Mouse (Mus musculus): Measurements from ENCODE around the gene Mrpl4. TPM values are rescaled to one million over a fixed set of nuclear protein-coding genes. Genes with fewer than 3 reads are reported as not detected.
A peak's percentile ranks its signal among the peaks of the same experiment; 100 is the strongest.

The Mrpl4 gene
- polyA plus RNA-seq, 1 experiment from 2014 or later, result 119 TPM

DNA sequence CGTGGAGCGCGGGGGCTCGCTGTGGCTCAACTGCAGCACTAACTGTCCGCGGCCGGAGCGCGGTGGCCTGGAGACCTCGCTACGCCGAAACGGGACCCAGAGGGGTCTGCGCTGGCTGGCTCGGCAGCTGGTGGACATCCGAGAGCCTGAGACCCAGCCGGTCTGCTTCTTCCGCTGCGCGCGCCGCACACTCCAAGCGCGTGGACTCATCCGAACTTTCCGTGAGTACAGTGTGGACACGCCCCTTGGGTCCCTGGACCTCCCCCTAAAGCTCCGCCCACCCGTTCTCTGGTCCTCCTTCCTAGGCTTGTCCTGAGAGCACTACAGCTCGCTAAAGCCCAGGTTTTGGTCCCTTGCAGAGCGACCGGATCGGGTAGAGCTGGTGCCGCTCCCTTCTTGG, 30.6 kb downstream of the Mrpl4 start:
- H3K4me3 ChIP-seq (ENCODE audit: low read depth, low read length), result peak overlapping the region; percentile 36
- H3K27ac ChIP-seq (ENCODE audit: low read depth, low read length), result no peak overlapping the region
- DNase-seq (ENCODE audit: low spot score) (peak; percentile 85), ATAC-seq (replicated peaks; ENCODE audit: low FRiP score) (peak; percentile 40)
- no peaks in the 10 kb centered on the region for H3K9me3 ChIP-seq (ENCODE audit: control insufficient read depth, low read length)
- no peaks in the 10 kb centered on the region for H3K36me3 ChIP-seq (ENCODE audit: control insufficient read depth, insufficient read depth, low read length)
- peak overlapping the region; percentile 75 for H3K4me2 ChIP-seq (ENCODE audit: low read depth, low read length, severe bottlenecking)
- peaks cover 28% of the 10 kb centered on the region for H3K4me1 ChIP-seq (replicated peaks; ENCODE audit: control insufficient read depth, insufficient read depth, low read length)
- under 1% methylated on average over 34 of the region's 34 CpGs for WGBS
- H3K9ac ChIP-seq (ENCODE audit: low read length), result no peak overlapping the region
- H3K27me3 ChIP-seq (ENCODE audit: control insufficient read depth, insufficient read depth, low read length), result peaks cover 94% of the 10 kb centered on the region

DNA sequence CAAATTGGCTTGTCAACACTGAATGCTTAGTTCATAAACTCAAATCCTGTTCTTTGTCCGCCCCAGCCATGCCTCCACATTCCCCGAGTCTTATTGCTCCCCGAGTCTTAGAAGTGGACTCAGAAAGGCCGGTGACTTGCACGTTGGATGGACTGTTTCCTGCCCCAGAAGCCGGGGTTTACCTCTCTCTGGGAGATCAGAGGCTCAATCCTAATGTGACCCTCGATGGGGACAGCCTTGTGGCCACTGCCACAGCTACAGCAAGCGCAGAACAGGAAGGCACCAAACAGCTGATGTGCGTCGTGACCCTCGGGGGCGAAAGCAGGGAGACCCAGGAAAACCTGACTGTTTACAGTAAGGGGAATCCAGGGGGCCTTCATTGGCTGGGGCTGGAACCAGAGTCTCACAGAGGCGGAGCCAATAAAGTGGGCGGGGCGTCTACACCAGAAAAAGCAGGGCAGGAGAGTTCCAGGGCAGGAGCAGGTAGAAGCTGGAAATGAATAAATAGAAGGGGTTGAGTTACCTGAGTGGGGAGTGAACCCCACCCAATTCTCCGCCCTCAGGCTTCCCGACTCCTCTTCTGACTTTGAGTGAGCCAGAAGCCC, 32.0 kb downstream of the Mrpl4 start:
- H3K4me1 ChIP-seq (replicated peaks; ENCODE audit: control insufficient read depth, insufficient read depth, low read length), result peaks cover 27% of the 10 kb centered on the region

DNA sequence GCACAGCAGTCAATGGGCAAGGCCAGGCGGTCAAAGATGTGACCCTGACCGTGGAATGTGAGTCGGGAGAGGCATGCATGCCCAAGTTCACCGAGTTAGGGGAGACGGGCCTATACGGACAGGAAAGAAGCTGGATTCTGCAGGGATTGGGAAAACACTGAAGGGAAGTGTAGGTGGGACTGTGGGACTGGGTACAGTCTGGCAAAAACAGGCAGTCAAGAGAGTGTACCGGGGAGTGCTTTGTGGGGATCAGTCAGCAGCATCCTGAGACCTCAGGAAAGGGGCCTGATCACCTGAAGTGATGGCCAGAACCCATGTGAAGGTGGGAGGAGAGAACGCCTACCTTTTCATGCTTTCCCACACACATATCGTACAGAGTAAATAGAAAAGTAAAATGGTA, 33.0 kb downstream of the Mrpl4 start:
- H3K4me2 ChIP-seq (ENCODE audit: low read depth, low read length, severe bottlenecking), result no peak overlapping the region
- H3K36me3 ChIP-seq (ENCODE audit: control insufficient read depth, insufficient read depth, low read length), result no peaks in the 10 kb centered on the region
- WGBS, result 15% methylated on average over 9 of the region's 9 CpGs
- no peak overlapping the region for H3K4me3 ChIP-seq (ENCODE audit: low read depth, low read length)
- no peaks in the 10 kb centered on the region for H3K9me3 ChIP-seq (ENCODE audit: control insufficient read depth, low read length)
- H3K27me3 ChIP-seq (ENCODE audit: control insufficient read depth, insufficient read depth, low read length), result peaks cover 87% of the 10 kb centered on the region
- no peak for ATAC-seq (replicated peaks; ENCODE audit: low FRiP score)
- peaks cover 25% of the 10 kb centered on the region for H3K4me1 ChIP-seq (replicated peaks; ENCODE audit: control insufficient read depth, insufficient read depth, low read length)
- no peak overlapping the region for H3K9ac ChIP-seq (ENCODE audit: low read length)
- no peak for DNase-seq (ENCODE audit: low spot score)
- no peak overlapping the region for H3K27ac ChIP-seq (ENCODE audit: low read depth, low read length)

More for the DNA sequence above, 32.0 kb downstream of the Mrpl4 start:
- 3% methylated on average over 17 of the region's 17 CpGs for WGBS
- Histone ChIP-seq H3K27ac (ENCODE audit: low read depth, low read length) (no peak overlapping the region), H3K4me3 (ENCODE audit: low read depth, low read length) (no peak overlapping the region), H3K9ac (ENCODE audit: low read length) (no peak overlapping the region), H3K36me3 (ENCODE audit: control insufficient read depth, insufficient read depth, low read length) (no peaks in the 10 kb centered on the region), H3K4me2 (ENCODE audit: low read depth, low read length, severe bottlenecking) (0 out of 2 replicates have a peak overlapping the region, but pooled peaks have one; percentile 5), H3K9me3 (ENCODE audit: control insufficient read depth, low read length) (no peaks in the 10 kb centered on the region), H3K27me3 (ENCODE audit: control insufficient read depth, insufficient read depth, low read length) (peaks cover 91% of the 10 kb centered on the region)
- ATAC-seq (replicated peaks; ENCODE audit: low FRiP score), result no peak
- DNase-seq (ENCODE audit: low spot score), result no peak

DNA sequence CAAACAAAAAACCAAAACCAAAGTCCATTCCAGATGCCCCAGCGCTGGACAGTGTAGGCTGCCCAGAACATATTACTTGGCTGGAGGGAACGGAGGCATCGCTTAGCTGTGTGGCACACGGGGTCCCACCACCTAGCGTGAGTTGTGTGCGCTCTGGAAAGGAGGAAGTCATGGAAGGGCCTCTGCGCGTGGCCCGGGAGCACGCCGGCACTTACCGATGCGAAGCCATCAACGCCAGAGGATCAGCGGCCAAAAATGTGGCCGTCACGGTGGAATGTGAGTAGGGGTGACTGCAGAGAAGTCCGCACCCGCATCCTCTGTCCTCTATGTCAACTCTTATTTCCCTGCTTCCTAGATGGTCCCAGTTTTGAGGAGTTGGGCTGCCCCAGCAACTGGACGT, 33.6 kb downstream of the Mrpl4 start:
- H3K4me1 ChIP-seq (replicated peaks; ENCODE audit: control insufficient read depth, insufficient read depth, low read length), result peaks cover 24% of the 10 kb centered on the region
- 7% methylated on average over 20 of the region's 20 CpGs for WGBS

DNA sequence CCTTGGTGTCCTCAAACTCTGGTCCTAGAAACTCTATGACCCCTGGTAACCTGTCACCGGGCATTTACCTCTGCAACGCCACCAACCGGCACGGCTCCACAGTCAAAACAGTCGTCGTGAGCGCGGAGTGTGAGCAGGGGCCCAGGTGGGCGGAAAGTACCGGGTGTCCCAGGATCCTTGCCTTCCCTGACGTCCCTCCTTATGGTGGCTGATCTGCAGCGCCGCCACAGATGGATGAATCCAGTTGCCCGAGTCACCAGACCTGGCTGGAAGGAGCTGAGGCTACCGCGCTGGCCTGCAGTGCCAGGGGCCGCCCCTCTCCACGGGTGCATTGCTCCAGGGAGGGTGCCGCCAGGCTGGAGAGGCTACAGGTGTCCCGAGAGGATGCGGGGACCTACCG, 34.1 kb downstream of the Mrpl4 start:
- H3K4me2 ChIP-seq (ENCODE audit: low read depth, low read length, severe bottlenecking), result no peak overlapping the region
- H3K36me3 ChIP-seq (ENCODE audit: control insufficient read depth, insufficient read depth, low read length), result no peaks in the 10 kb centered on the region
- peaks cover 78% of the 10 kb centered on the region for H3K27me3 ChIP-seq (ENCODE audit: control insufficient read depth, insufficient read depth, low read length)
- H3K4me1 ChIP-seq (replicated peaks; ENCODE audit: control insufficient read depth, insufficient read depth, low read length), result peaks cover 21% of the 10 kb centered on the region
- H3K9ac ChIP-seq (ENCODE audit: low read length), result no peak overlapping the region
- no peak overlapping the region for H3K4me3 ChIP-seq (ENCODE audit: low read depth, low read length)
- DNase-seq (ENCODE audit: low spot score) (no peak), ATAC-seq (replicated peaks; ENCODE audit: low FRiP score) (no peak)
- H3K27ac ChIP-seq (ENCODE audit: low read depth, low read length), result no peak overlapping the region
- no peaks in the 10 kb centered on the region for H3K9me3 ChIP-seq (ENCODE audit: control insufficient read depth, low read length)
- 2% methylated on average over 22 of the region's 22 CpGs for WGBS

More for the DNA sequence above, 33.6 kb downstream of the Mrpl4 start:
- ATAC-seq (replicated peaks; ENCODE audit: low FRiP score) (no peak), DNase-seq (ENCODE audit: low spot score) (no peak)
- H3K9me3 ChIP-seq (ENCODE audit: control insufficient read depth, low read length), result no peaks in the 10 kb centered on the region
- no peak overlapping the region for H3K9ac ChIP-seq (ENCODE audit: low read length)
- no peak overlapping the region for H3K27ac ChIP-seq (ENCODE audit: low read depth, low read length)
- H3K27me3 ChIP-seq (ENCODE audit: control insufficient read depth, insufficient read depth, low read length), result peaks cover 84% of the 10 kb centered on the region
- no peak overlapping the region for H3K4me2 ChIP-seq (ENCODE audit: low read depth, low read length, severe bottlenecking)
- H3K36me3 ChIP-seq (ENCODE audit: control insufficient read depth, insufficient read depth, low read length), result no peaks in the 10 kb centered on the region
- H3K4me3 ChIP-seq (ENCODE audit: low read depth, low read length), result no peak overlapping the region

DNA sequence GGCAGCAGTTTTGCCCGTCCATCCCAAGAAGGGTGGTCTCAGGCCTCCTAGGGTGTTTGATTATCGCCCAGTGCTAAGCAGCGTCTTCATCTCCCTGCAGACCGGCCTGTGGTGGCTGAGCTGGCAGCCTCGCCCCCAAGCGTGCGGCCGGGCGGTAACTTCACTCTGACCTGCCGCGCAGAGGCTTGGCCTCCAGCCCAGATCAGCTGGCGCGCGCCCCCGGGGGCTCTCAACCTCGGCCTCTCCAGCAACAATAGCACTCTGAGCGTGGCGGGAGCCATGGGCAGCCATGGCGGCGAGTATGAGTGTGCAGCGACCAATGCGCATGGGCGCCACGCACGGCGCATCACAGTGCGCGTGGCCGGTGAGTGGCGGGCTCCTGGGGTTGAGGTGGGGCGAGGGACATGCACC, 34.9 kb downstream of the Mrpl4 start:
- H3K4me1 ChIP-seq (replicated peaks; ENCODE audit: control insufficient read depth, insufficient read depth, low read length), result peaks cover 13% of the 10 kb centered on the region
- peak overlapping the region; percentile 20; the same call in 1 of the 2 replicates for H3K9ac ChIP-seq (ENCODE audit: low read length)
- H3K9me3 ChIP-seq (ENCODE audit: control insufficient read depth, low read length), result no peaks in the 10 kb centered on the region
- DNase-seq (ENCODE audit: low spot score), result peak; percentile 72
- under 1% methylated on average over 31 of the region's 31 CpGs for WGBS
- peak overlapping the region; percentile 49 for H3K4me2 ChIP-seq (ENCODE audit: low read depth, low read length, severe bottlenecking)
- H3K27me3 ChIP-seq (ENCODE audit: control insufficient read depth, insufficient read depth, low read length), result peaks cover 70% of the 10 kb centered on the region
- H3K36me3 ChIP-seq (ENCODE audit: control insufficient read depth, insufficient read depth, low read length), result no peaks in the 10 kb centered on the region
- peak overlapping the region; percentile 24 for H3K4me3 ChIP-seq (ENCODE audit: low read depth, low read length)
- ATAC-seq (replicated peaks; ENCODE audit: low FRiP score), result 0 out of 2 replicates have a peak, but pooled peaks have one; percentile 16
- H3K27ac ChIP-seq (ENCODE audit: low read depth, low read length), result no peak overlapping the region

DNA sequence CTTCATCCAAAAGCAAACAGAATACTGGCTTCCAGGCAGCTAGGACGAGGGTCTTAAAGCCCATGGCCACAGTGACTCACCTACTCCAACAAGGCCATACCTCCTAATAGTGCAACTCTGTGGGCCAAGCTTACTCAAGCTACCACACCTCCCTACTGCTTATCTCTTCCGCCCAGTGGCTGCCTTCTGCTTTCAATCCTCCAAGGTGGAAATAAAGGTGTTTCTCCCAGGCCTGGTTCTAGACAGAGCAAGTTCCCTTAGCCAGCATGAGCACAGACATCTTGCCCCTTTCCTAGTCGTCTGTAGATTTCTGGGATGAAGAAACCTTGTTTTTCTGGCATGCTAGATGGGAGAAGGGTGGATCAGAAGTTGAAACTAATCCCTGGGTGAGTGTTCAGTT, 37.2 kb downstream of the Mrpl4 start:
- no peak for ATAC-seq (replicated peaks; ENCODE audit: low FRiP score)
- no peak overlapping the region for H3K9ac ChIP-seq (ENCODE audit: low read length)
- no peak overlapping the region for H3K27ac ChIP-seq (ENCODE audit: low read depth, low read length)
- no peaks in the 10 kb centered on the region for H3K9me3 ChIP-seq (ENCODE audit: control insufficient read depth, low read length)
- peaks cover 48% of the 10 kb centered on the region for H3K27me3 ChIP-seq (ENCODE audit: control insufficient read depth, insufficient read depth, low read length)
- peaks cover 6% of the 10 kb centered on the region; the same call in 1 of the 2 replicates for H3K4me1 ChIP-seq (replicated peaks; ENCODE audit: control insufficient read depth, insufficient read depth, low read length)
- H3K4me3 ChIP-seq (ENCODE audit: low read depth, low read length), result no peak overlapping the region
- no peak overlapping the region for H3K4me2 ChIP-seq (ENCODE audit: low read depth, low read length, severe bottlenecking)
- H3K36me3 ChIP-seq (ENCODE audit: control insufficient read depth, insufficient read depth, low read length), result no peaks in the 10 kb centered on the region
- WGBS, result 74% methylated on average over 3 of the region's 3 CpGs
- DNase-seq (ENCODE audit: low spot score), result no peak

DNA sequence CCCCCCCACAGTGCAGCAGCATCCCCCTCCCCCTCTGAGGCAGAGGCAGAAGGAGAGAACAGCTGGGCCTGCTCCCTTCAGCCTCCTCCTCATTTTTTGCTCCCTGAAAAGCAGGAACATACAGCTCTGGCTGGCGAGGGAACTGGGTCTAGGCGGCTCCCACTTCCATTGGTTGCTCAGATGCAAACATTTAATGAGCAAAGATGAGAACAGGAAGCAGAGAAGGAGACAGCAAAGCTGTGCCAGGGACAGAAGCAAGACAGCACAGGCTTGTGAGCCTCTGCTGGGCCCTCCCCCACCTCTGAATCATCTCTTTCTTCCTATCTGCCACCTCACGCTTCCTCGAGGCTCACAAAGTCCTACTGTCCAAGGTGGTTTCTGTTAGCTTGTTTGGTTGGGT, 38.8 kb downstream of the Mrpl4 start:
- Histone ChIP-seq H3K9ac (ENCODE audit: low read length) (no peak overlapping the region), H3K4me2 (ENCODE audit: low read depth, low read length, severe bottlenecking) (no peak overlapping the region)

DNA sequence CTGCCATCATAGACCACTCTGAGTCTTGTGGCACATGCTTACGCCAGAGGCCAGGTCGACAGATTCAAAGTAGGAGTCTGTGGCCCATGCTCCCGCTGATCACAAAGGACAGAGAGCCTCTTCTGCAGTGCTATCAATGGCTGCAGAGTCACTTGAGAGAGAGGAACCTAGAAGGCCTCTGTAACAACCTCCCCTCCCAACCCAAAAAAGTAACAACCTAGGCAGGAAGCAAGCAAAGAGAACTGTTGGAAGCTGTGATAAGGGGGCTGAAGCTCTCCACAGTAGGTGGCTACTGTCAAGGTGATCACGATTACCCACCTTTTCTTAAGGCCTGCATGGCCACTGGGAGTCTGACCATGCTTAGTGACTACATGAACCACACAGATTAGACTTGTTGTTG, 41.0 kb downstream of the Mrpl4 start:
- Histone ChIP-seq H3K9me3 (ENCODE audit: control insufficient read depth, low read length) (no peaks in the 10 kb centered on the region), H3K4me1 (replicated peaks; ENCODE audit: control insufficient read depth, insufficient read depth, low read length) (no peaks in the 10 kb centered on the region), H3K9ac (ENCODE audit: low read length) (no peak overlapping the region), H3K27me3 (ENCODE audit: control insufficient read depth, insufficient read depth, low read length) (peaks cover 10% of the 10 kb centered on the region), H3K27ac (ENCODE audit: low read depth, low read length) (no peak overlapping the region), H3K4me2 (ENCODE audit: low read depth, low read length, severe bottlenecking) (no peak overlapping the region), H3K36me3 (ENCODE audit: control insufficient read depth, insufficient read depth, low read length) (no peaks in the 10 kb centered on the region), H3K4me3 (ENCODE audit: low read depth, low read length) (no peak overlapping the region)
- no peak for DNase-seq (ENCODE audit: low spot score)
- WGBS, result 80% methylated on average over 4 of the region's 4 CpGs
- ATAC-seq (replicated peaks; ENCODE audit: low FRiP score), result no peak

More for the DNA sequence above, 38.8 kb downstream of the Mrpl4 start:
- Histone ChIP-seq H3K27me3 (ENCODE audit: control insufficient read depth, insufficient read depth, low read length) (peaks cover 33% of the 10 kb centered on the region), H3K4me1 (replicated peaks; ENCODE audit: control insufficient read depth, insufficient read depth, low read length) (peaks cover 4% of the 10 kb centered on the region; the same call in 1 of the 2 replicates), H3K9me3 (ENCODE audit: control insufficient read depth, low read length) (no peaks in the 10 kb centered on the region), H3K27ac (ENCODE audit: low read depth, low read length) (no peak overlapping the region), H3K4me3 (ENCODE audit: low read depth, low read length) (no peak overlapping the region), H3K36me3 (ENCODE audit: control insufficient read depth, insufficient read depth, low read length) (no peaks in the 10 kb centered on the region)
- DNase-seq (ENCODE audit: low spot score), result no peak
- WGBS, result 42% methylated on average over 4 of the region's 4 CpGs
- no peak for ATAC-seq (replicated peaks; ENCODE audit: low FRiP score)

Measured in forebrain, embryonic 11.5 days (tissue).